Comparison of ENCODE assay signal across 8 mouse cellular contexts in the genomic region with DNA sequence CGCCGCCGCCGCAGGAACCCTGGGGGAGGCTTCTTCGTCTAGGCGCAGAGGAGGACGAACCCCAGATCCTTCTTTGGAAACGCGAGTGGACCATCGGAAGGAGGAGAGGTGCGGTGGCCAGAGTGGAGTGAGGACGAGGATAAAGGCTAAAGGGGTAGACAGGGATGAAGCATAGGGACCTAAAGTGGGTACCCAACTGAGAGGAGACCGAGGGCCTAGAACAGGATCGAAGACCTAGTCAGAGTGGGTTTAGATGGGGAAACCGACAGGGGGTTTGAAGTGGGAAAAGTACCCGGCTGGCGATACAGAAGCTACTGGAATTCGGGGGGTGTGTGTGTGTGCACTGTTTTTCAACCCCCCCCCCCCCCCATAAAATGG. TPM values are rescaled to one million over a fixed set of nuclear protein-coding genes. Genes with fewer than 3 reads are reported as not detected.
DNase-seq lines count a peak whose midpoint lies in the region; ATAC-seq and TF ChIP-seq lines count a peak whose summit lies in the region.

No protein-coding gene starts in this region.

- no peak; the same call in 1 of the 2 replicates for ATAC-seq in erythroblast, adult 5-6 weeks (replicated peaks; ENCODE audit: low FRiP score, poor library complexity, severe bottlenecking)
- ATAC-seq in liver, embryonic 11.5 days (replicated peaks; ENCODE audit: low FRiP score), result peak; percentile 42
- no peak for ATAC-seq in stomach, embryonic 15.5 days (ENCODE audit: insufficient read depth, low FRiP score, low read depth)

- peaks cover 25% of the 10 kb centered on the region for H3K36me3 ChIP-seq in erythroblast, embryonic 14.5 days (ENCODE audit: control insufficient read depth)
- peaks cover 3% of the 10 kb centered on the region for H3K36me3 ChIP-seq in spleen, adult 2 months (ENCODE audit: control insufficient read depth, insufficient read depth, low read length)
- peaks cover 4% of the 10 kb centered on the region; the same call in 1 of the 2 replicates for H3K36me3 ChIP-seq in liver, embryonic 11.5 days (ENCODE audit: control insufficient read depth, insufficient read depth, low read length)
- peaks cover 4% of the 10 kb centered on the region; the same call in 1 of the 2 replicates for H3K36me3 ChIP-seq in stomach, embryonic 15.5 days

- H3K9me3 ChIP-seq in erythroblast, embryonic 14.5 days (ENCODE audit: control insufficient read depth, low read length), result peaks cover 8% of the 10 kb centered on the region
- no peaks in the 10 kb centered on the region; the same call in 1 of the 2 replicates for H3K9me3 ChIP-seq in liver, embryonic 11.5 days (ENCODE audit: control insufficient read depth, low read length)
- H3K9me3 ChIP-seq in stomach, embryonic 15.5 days, result no peaks in the 10 kb centered on the region

- peak overlapping the region; percentile 68 for H3K4me2 ChIP-seq in liver, embryonic 11.5 days
- H3K4me2 ChIP-seq in stomach, embryonic 15.5 days, result peak overlapping the region; percentile 81

- no peak for TF ChIP-seq CTCF in spleen, adult 2 months (IDR thresholded peaks at IDR 0.05; ENCODE audit: extremely low read depth, insufficient read depth, insufficient read length, insufficient replicate concordance)

- peaks cover 37% of the 10 kb centered on the region for H3K4me1 ChIP-seq in erythroblast, embryonic 14.5 days (ENCODE audit: control insufficient read depth)
- H3K4me1 ChIP-seq in spleen, adult 2 months (ENCODE audit: control insufficient read depth, insufficient read depth, insufficient read length), result no peaks in the 10 kb centered on the region
- H3K4me1 ChIP-seq in liver, embryonic 11.5 days (replicated peaks; ENCODE audit: control insufficient read depth, insufficient read depth, low read length), result no peaks in the 10 kb centered on the region; the same call in 1 of the 2 replicates
- H3K4me1 ChIP-seq in stomach, embryonic 15.5 days, result no peaks in the 10 kb centered on the region

- H3K9ac ChIP-seq in liver, embryonic 11.5 days (ENCODE audit: low read depth, low read length), result peak overlapping the region; percentile 80
- peak overlapping the region; percentile 59 for H3K9ac ChIP-seq in stomach, embryonic 15.5 days

- no peaks in the 10 kb centered on the region; the same call in 1 of the 2 replicates for H3K27me3 ChIP-seq in erythroblast, embryonic 14.5 days (ENCODE audit: control insufficient read depth)
- no peaks in the 10 kb centered on the region for H3K27me3 ChIP-seq in spleen, adult 2 months (ENCODE audit: control insufficient read depth, insufficient read depth, low read length)
- no peaks in the 10 kb centered on the region for H3K27me3 ChIP-seq in liver, embryonic 11.5 days (replicated peaks; ENCODE audit: control insufficient read depth, insufficient read depth, low read length)
- H3K27me3 ChIP-seq in stomach, embryonic 15.5 days (replicated peaks), result no peaks in the 10 kb centered on the region

- DNase-seq in spleen, adult 2 months (ENCODE audit: low read depth in 1 of 2, low spot score in 2 of 2), result no peak
- no peak for DNase-seq in spleen, postnatal 10 days (ENCODE audit: low spot score in 2 of 2)
- no peak for DNase-seq in liver, embryonic 11.5 days (ENCODE audit: low spot score)
- no peak for DNase-seq in c-Kit-positive CD71-positive TER-119-positive erythroid progenitor cells, embryonic 14.5 days (ENCODE audit: low spot score)
- no peak for DNase-seq in B cell, adult 2 months

- H3K27ac ChIP-seq in spleen, adult 2 months (ENCODE audit: insufficient read depth, low read length), result peak overlapping the region; percentile 76
- peak overlapping the region; percentile 20; the same call in 1 of the 2 replicates for H3K27ac ChIP-seq in liver, embryonic 11.5 days (ENCODE audit: low read depth, low read length)
- H3K27ac ChIP-seq in stomach, embryonic 15.5 days, result peak overlapping the region; percentile 58; the same call in 1 of the 2 replicates

- 4% methylated on average over 18 of the region's 18 CpGs for WGBS in spleen, adult 2 months
- WGBS in liver, embryonic 11.5 days, result 5% methylated on average over 18 of the region's 18 CpGs
- WGBS in stomach, embryonic 15.5 days, result 6% methylated on average over 18 of the region's 18 CpGs

- no peak for TF ChIP-seq POLR2A in spleen, adult 2 months (IDR thresholded peaks at IDR 0.05; ENCODE audit: low read depth, low read length)

- peak overlapping the region; percentile 94 for H3K4me3 ChIP-seq in erythroblast, embryonic 14.5 days (replicated peaks)
- peak overlapping the region; percentile 88 for H3K4me3 ChIP-seq in spleen, adult 2 months (ENCODE audit: extremely low read depth, insufficient read depth, insufficient read length)
- H3K4me3 ChIP-seq in liver, embryonic 11.5 days (ENCODE audit: low read depth, low read length), result peak overlapping the region; percentile 73
- peak overlapping the region; percentile 88 for H3K4me3 ChIP-seq in stomach, embryonic 15.5 days (replicated peaks)

RNA-seq across cellular contexts. Expression of gene Chfr, which starts 0.4 kb away (rescaled TPM):
- polyA plus RNA-seq in erythroblast, embryonic 14.5 days (2012), result 2.5 and 4.0 TPM in 2 replicates
- total RNA-seq in erythroblast, adult 5-6 weeks (2015; ENCODE audit: low replicate concordance), result 53.5 and 67.8 TPM in 2 replicates
- 69.3 and 97.0 TPM in 2 replicates for total RNA-seq in erythroblast, adult 5-6 weeks (2017; ENCODE audit: low replicate concordance)
- 59.3 and 68.9 TPM in 2 replicates for polyA plus RNA-seq in spleen, adult 2 months (2012; rRNA removed)
- 38.9 and 44.3 TPM in 2 replicates for polyA plus RNA-seq in liver, embryonic 11.5 days (2014; fragmentation: Nextera tagmentation; extraction: Ambion mirVana)
- polyA plus RNA-seq in stomach, embryonic 15.5 days (2015; fragmentation: Nextera tagmentation; extraction: Ambion mirVana), result 32.6 and 34.3 TPM in 2 replicates

RNA-seq across cellular contexts. Expression of gene Zfp605, which starts 26.2 kb away (rescaled TPM):
- 0.01 and 0.02 TPM in 2 replicates for polyA plus RNA-seq in erythroblast, embryonic 14.5 days (2012)
- 1.5 and 4.0 TPM in 2 replicates for total RNA-seq in erythroblast, adult 5-6 weeks (2015; ENCODE audit: low replicate concordance)
- total RNA-seq in erythroblast, adult 5-6 weeks (2017; ENCODE audit: low replicate concordance), result 1.1 and 1.5 TPM in 2 replicates
- polyA plus RNA-seq in spleen, adult 2 months (2012; rRNA removed), result 0.32 and 0.46 TPM in 2 replicates
- 3.4 and 3.6 TPM in 2 replicates for polyA plus RNA-seq in liver, embryonic 11.5 days (2014; fragmentation: Nextera tagmentation; extraction: Ambion mirVana)
- polyA plus RNA-seq in stomach, embryonic 15.5 days (2015; fragmentation: Nextera tagmentation; extraction: Ambion mirVana), result 5.4 TPM in 2 replicates

RNA-seq across cellular contexts. Expression of gene Gtpbp6, which starts 28.1 kb away (rescaled TPM):
- 2.2 and 2.8 TPM in 2 replicates for polyA plus RNA-seq in erythroblast, embryonic 14.5 days (2012)
- 1.5 TPM in 1 of 2 replicates, not detected in the other for total RNA-seq in erythroblast, adult 5-6 weeks (2015; ENCODE audit: low replicate concordance)
- total RNA-seq in erythroblast, adult 5-6 weeks (2017; ENCODE audit: low replicate concordance), result 2.1 and 2.2 TPM in 2 replicates
- 156 and 207 TPM in 2 replicates for polyA plus RNA-seq in spleen, adult 2 months (2012; rRNA removed)
- polyA plus RNA-seq in liver, embryonic 11.5 days (2014; fragmentation: Nextera tagmentation; extraction: Ambion mirVana), result 18.7 and 20.9 TPM in 2 replicates
- 28.7 and 32.3 TPM in 2 replicates for polyA plus RNA-seq in stomach, embryonic 15.5 days (2015; fragmentation: Nextera tagmentation; extraction: Ambion mirVana)

RNA-seq across cellular contexts. Expression of gene Plcxd1, which starts 36.3 kb away (rescaled TPM):
- 0.03 TPM in 1 of 2 replicates, not detected in the other for polyA plus RNA-seq in erythroblast, embryonic 14.5 days (2012)
- total RNA-seq in erythroblast, adult 5-6 weeks (2015; ENCODE audit: low replicate concordance), result not detected in 2 replicates
- total RNA-seq in erythroblast, adult 5-6 weeks (2017; ENCODE audit: low replicate concordance), result not detected in 2 replicates
- 0.67 and 1.2 TPM in 2 replicates for polyA plus RNA-seq in spleen, adult 2 months (2012; rRNA removed)
- polyA plus RNA-seq in liver, embryonic 11.5 days (2014; fragmentation: Nextera tagmentation; extraction: Ambion mirVana), result 0.71 and 1.3 TPM in 2 replicates
- polyA plus RNA-seq in stomach, embryonic 15.5 days (2015; fragmentation: Nextera tagmentation; extraction: Ambion mirVana), result 1.1 TPM in 2 replicates

RNA-seq across cellular contexts. Expression of gene Golga3, which starts 40.4 kb away (rescaled TPM):
- polyA plus RNA-seq in erythroblast, embryonic 14.5 days (2012), result 0.05 and 0.09 TPM in 2 replicates
- total RNA-seq in erythroblast, adult 5-6 weeks (2015; ENCODE audit: low replicate concordance), result 5.6 and 11.1 TPM in 2 replicates
- total RNA-seq in erythroblast, adult 5-6 weeks (2017; ENCODE audit: low replicate concordance), result 18.4 and 19.8 TPM in 2 replicates
- 5.3 and 5.8 TPM in 2 replicates for polyA plus RNA-seq in spleen, adult 2 months (2012; rRNA removed)
- polyA plus RNA-seq in liver, embryonic 11.5 days (2014; fragmentation: Nextera tagmentation; extraction: Ambion mirVana), result 19.2 and 20.4 TPM in 2 replicates
- polyA plus RNA-seq in stomach, embryonic 15.5 days (2015; fragmentation: Nextera tagmentation; extraction: Ambion mirVana), result 18.9 and 19.3 TPM in 2 replicates

Comparison
In these comparisons a context has a peak if more than half of its experiments do, and no peak if none do; other contexts are left out.
1. H3K27ac ChIP-seq: peak in every context shown above with its lines; median percentile 76 in spleen, adult 2 months; 58 in stomach, embryonic 15.5 days; 20 in liver, embryonic 11.5 days.